Mouse (Mus musculus) limb, embryonic 11.5 days (tissue): Measurements from ENCODE around the gene Clpx. TPM values are rescaled to one million over a fixed set of nuclear protein-coding genes. Genes with fewer than 3 reads are reported as not detected.

Experiments
- ATAC-seq: fragments of 200-750 bp; cut with Nextera tagmentation; 2 replicates; pipeline ENCODE4 v1.8.0; 2017; ENCODE audit warnings: low read depth; ENCODE audit not compliant: insufficient number of reproducible peaks, low FRiP score, low TSS enrichment
- DNase-seq: peaks from one replicate; pipeline ENCODE4 v3.0.0-alpha.2; 2015; ENCODE audit warnings: low spot score
- H3K27ac ChIP-seq: fragments of 300-500 bp; sonication (generic); replicated peaks from 2 replicates; pipeline ENCODE4 v1.5.1; 2014; ENCODE audit warnings: low read depth, mild to moderate bottlenecking, low read length
- H3K27me3 ChIP-seq: fragments of 300-500 bp; sonication (generic); 2 replicates; pipeline ENCODE4 v1.6.1; 2014; ENCODE audit warnings: mild to moderate bottlenecking, low read length, mixed read lengths; ENCODE audit not compliant: control insufficient read depth, insufficient read depth
- H3K36me3 ChIP-seq: fragments of 300-500 bp; sonication (generic); 2 replicates; pipeline ENCODE4 v1.6.1; 2014; ENCODE audit warnings: mild to moderate bottlenecking, low read length, moderate library complexity, mixed read lengths; ENCODE audit not compliant: control insufficient read depth, insufficient read depth
- H3K4me1 ChIP-seq: fragments of 300-500 bp; sonication (generic); 2 replicates; pipeline ENCODE4 v1.6.1; 2014; ENCODE audit warnings: low read length, mixed read lengths; ENCODE audit not compliant: control insufficient read depth, insufficient read depth
- H3K4me2 ChIP-seq: fragments of 300-500 bp; sonication (generic); 2 replicates; pipeline ENCODE4 v1.6.1; 2014; ENCODE audit warnings: low read depth, mild to moderate bottlenecking, moderate library complexity; ENCODE audit not compliant: severe bottlenecking
- H3K4me3 ChIP-seq: fragments of 300-500 bp; sonication (generic); 2 replicates; pipeline ENCODE4 v1.5.1; 2014; ENCODE audit warnings: low read depth, low read length
- H3K9ac ChIP-seq: fragments of 300-500 bp; sonication (generic); 2 replicates; pipeline ENCODE4 v1.6.1; 2014; ENCODE audit warnings: mild to moderate bottlenecking, low read length
- H3K9me3 ChIP-seq: fragments of 300-500 bp; sonication (generic); 2 replicates; pipeline ENCODE4 v1.6.1; 2016; ENCODE audit warnings: low read length; ENCODE audit not compliant: control insufficient read depth
- WGBS: fragments of 180-500 bp; shearing (Covaris S2); extraction: QIAGEN DNeasy Blood & Tissue Kit; methylation state at CpG from one replicate; pipeline ENCODE4 v1.1.7; 2014; 5-methylcytosine and 5-hydroxymethylcytosine counted together
- polyA plus RNA-seq: library from polyadenylated mRNA; unstranded; fragments of >200 nt; fragmentation: Nextera tagmentation; extraction: Ambion mirVana; gene quantifications from 2 replicates; pipeline ENCODE4 v1.2.1, GENCODE M21; 2014

Clpx gene
- polyA plus RNA-seq, 1 experiment from 2014 or later: 59.1 TPM

DNA sequence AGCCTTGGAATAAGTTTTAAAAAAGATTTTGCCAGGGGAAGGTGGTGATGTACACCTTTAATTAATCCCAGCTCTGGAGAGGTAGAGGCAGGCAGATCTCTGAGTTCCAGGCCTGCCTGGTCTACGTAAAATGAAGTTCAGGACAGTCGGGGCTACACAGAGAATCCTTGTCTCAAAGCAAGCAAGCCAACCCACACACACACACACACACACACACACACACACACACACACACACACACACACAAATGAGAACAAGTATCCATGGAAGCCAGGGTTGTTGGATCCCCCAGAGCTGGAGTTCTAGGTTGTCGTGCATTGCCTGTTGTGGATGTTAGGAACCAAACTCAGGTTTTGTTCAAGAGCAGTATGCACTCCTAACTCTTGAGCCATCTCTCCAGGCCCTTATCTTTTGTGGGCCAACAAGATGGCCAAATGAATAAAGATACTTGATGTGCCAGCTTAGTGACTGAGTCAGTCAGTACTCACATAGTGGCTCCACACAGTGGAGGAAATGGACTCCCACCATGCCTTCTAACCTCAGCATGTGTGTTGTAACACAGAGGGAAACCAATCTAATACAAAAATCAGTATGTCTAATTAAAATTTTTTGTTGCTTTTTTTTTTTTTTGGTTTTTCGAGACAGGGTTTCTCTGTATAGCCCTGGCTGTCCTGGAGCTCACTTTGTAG, 18.8 kb downstream of the Clpx start:
- Histone ChIP-seq H3K4me1 (no peaks in the 10 kb centered on the region), H3K27ac (no peak overlapping the region), H3K9ac (no peak overlapping the region), H3K4me2 (no peak overlapping the region), H3K9me3 (no peaks in the 10 kb centered on the region), H3K36me3 (peaks cover 18% of the 10 kb centered on the region), H3K27me3 (no peaks in the 10 kb centered on the region), H3K4me3 (no peak overlapping the region)
- 95% methylated on average over 4 of the region's 4 CpGs for WGBS
- DNase-seq: peak; percentile 26
- no peak for ATAC-seq

DNA sequence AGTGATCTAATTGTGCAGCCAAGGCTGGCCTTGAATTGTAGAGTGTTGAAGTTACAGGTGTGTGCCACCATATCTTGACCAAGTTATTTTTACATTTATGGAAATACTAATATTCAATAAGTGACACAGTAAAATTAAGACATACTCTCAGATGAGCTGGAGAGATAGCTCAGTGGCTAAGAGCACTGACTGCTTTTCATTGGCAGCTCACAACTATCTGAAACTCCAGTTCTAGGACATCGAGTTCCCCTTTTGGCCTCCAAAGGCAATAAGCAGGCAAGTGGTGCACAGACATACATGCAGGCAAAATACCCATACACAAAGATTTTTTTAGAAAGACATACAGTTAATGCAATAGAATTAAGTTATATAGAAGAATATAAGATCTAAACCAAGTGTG, 19.8 kb downstream of the Clpx start:
- no peaks in the 10 kb centered on the region for H3K4me1 ChIP-seq
- no peak overlapping the region for H3K27ac ChIP-seq
- H3K4me3 ChIP-seq: no peak overlapping the region
- DNase-seq (no peak), ATAC-seq (no peak)
- H3K27me3 ChIP-seq: no peaks in the 10 kb centered on the region
- H3K9me3 ChIP-seq: no peaks in the 10 kb centered on the region
- peaks cover 11% of the 10 kb centered on the region; the same call in 1 of the 2 replicates for H3K36me3 ChIP-seq
- H3K9ac ChIP-seq: no peak overlapping the region
- H3K4me2 ChIP-seq: no peak overlapping the region
- 93% methylated on average over 1 of the region's 1 CpGs for WGBS

DNA sequence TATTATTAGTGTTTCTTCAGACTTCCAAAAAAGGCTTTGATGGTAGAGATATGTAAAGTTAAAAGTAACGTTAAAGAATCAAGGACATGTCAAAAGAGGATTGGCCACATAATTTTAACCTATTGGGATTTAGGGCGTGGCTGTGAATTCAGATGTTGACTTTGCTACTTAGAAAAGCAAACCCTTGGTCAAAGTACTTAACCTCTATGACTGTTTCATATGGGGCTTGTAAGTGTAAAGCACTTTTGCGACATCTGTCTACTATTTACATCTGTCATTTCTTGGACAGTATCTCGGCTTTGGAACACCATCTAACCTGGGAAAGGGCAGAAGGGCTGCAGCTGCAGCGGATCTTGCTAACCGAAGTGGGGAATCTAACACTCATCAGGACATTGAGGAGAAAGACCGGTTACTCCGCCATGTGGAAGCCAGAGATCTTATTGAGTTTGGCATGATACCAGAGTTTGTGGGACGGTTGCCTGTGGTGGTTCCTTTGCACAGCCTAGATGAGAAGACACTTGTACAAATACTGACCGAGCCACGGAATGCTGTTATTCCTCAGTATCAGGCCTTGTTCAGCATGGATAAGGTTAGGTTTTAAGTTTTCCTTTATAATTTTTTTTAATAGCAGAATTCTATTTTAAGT, 28.3 kb downstream of the Clpx start:
- H3K4me2 ChIP-seq: no peak overlapping the region
- 95% methylated on average over 11 of the region's 11 CpGs for WGBS
- H3K4me1 ChIP-seq: no peaks in the 10 kb centered on the region
- ATAC-seq (no peak), DNase-seq (no peak)
- H3K4me3 ChIP-seq: no peak overlapping the region
- peaks cover 6% of the 10 kb centered on the region; the same call in 1 of the 2 replicates for H3K36me3 ChIP-seq
- no peaks in the 10 kb centered on the region for H3K9me3 ChIP-seq
- no peak overlapping the region for H3K27ac ChIP-seq
- no peaks in the 10 kb centered on the region for H3K27me3 ChIP-seq
- H3K9ac ChIP-seq: no peak overlapping the region

DNA sequence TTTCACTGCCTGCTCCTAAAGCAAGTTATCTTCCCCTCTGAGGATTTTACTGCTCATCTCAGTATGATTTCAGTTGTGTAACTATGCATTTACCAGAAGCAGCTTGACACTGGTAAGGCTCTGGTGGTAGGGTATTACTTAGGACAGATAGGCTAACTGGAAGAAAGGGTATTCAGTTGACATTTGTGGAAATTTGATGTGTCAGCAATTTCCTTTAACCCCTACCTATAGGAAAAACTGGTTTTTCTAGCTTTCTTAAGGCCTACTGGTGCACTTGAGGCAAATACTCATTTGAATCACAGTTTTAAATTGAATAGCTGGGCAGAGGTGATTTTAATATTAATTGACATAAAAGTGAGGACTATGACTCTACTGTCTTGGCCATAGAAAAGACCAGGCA, 31.9 kb downstream of the Clpx start:
- no peak for DNase-seq
- H3K4me2 ChIP-seq: no peak overlapping the region
- ATAC-seq: no peak
- H3K4me3 ChIP-seq: no peak overlapping the region
- no peak overlapping the region for H3K9ac ChIP-seq
- H3K27me3 ChIP-seq: no peaks in the 10 kb centered on the region
- H3K36me3 ChIP-seq: peaks cover 6% of the 10 kb centered on the region; the same call in 1 of the 2 replicates
- H3K4me1 ChIP-seq: no peaks in the 10 kb centered on the region
- no peaks in the 10 kb centered on the region for H3K9me3 ChIP-seq
- no peak overlapping the region for H3K27ac ChIP-seq

DNA sequence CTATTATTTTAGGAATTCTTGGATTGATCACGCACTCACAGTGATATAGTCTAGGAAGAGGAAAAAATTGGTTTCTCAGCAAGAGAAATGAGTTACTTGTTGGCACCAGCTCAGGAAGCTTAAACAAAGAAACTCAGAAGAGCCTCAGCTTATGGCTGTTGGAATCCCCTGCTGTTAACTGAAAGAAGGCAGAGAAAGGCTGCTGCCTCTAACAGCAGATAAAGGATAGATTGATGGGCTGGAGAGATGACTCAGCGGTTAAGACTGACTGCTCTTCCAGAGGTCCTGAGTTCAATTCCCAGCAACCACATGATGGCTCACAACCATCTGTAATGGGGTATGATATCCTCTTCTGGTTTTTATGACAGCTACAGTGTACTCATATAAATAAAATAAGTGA, 33.3 kb downstream of the Clpx start:
- H3K4me1 ChIP-seq: no peaks in the 10 kb centered on the region
- H3K4me2 ChIP-seq: no peak overlapping the region
- peaks cover 1% of the 10 kb centered on the region; the same call in 1 of the 2 replicates for H3K36me3 ChIP-seq
- H3K4me3 ChIP-seq: no peak overlapping the region
- no peaks in the 10 kb centered on the region for H3K27me3 ChIP-seq
- no peak for ATAC-seq
- H3K27ac ChIP-seq: no peak overlapping the region
- H3K9me3 ChIP-seq: no peaks in the 10 kb centered on the region
- DNase-seq: no peak
- WGBS: 95% methylated on average over 2 of the region's 2 CpGs
- H3K9ac ChIP-seq: no peak overlapping the region

DNA sequence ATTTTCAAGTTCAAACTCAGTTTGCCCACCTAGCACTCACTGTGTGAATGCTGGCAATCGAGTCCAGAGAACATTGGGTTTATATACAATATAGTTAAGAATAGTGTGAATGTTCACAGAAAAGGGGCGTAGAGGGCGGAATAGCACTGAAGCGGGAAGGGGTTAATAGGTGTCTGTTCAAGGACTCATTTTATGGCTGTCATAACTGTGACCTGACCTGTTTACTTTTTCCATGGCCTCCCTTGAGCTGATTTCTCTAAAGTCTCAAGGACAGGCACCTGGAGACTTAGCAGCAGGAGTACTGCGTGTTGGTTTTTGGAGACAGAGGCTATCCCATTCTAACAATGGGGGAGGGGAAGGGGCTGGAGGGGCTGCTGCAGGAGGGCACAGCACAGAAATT, 39.9 kb downstream of the Clpx start:
- ATAC-seq (no peak), DNase-seq (no peak)
- 82% methylated on average over 5 of the region's 5 CpGs for WGBS
- no peaks in the 10 kb centered on the region; the same call in 1 of the 2 replicates for H3K9me3 ChIP-seq
- no peak overlapping the region for H3K4me3 ChIP-seq
- no peak overlapping the region for H3K9ac ChIP-seq
- H3K27ac ChIP-seq: no peak overlapping the region
- no peaks in the 10 kb centered on the region for H3K27me3 ChIP-seq
- H3K4me2 ChIP-seq: no peak overlapping the region
- no peaks in the 10 kb centered on the region; the same call in 1 of the 2 replicates for H3K36me3 ChIP-seq
- no peaks in the 10 kb centered on the region for H3K4me1 ChIP-seq

DNA sequence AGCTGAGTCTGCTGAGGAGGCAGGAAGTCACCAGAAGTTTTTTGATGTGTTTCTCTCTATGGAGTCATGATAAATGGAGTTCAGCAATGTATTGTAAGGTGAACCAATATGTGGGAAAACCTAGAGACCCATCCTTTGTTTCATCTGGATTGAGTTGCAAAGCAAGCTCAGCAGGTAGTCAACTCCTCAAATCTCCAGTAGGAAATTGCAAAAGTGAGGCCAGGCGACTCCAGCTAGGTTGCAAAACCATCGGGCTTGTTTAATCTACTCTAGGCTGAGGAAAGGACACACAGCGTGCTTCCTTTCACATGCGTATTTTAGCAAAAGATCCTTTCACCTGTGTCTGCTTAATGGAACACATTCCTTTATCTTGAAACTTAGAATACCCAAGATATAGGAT, 45.1 kb downstream of the Clpx start:
- no peak overlapping the region for H3K9ac ChIP-seq
- H3K36me3 ChIP-seq: no peaks in the 10 kb centered on the region
- WGBS: 85% methylated on average over 4 of the region's 4 CpGs
- H3K4me3 ChIP-seq: no peak overlapping the region
- ATAC-seq (no peak), DNase-seq (no peak)
- no peaks in the 10 kb centered on the region for H3K27me3 ChIP-seq
- no peaks in the 10 kb centered on the region for H3K4me1 ChIP-seq
- no peak overlapping the region for H3K4me2 ChIP-seq
- H3K27ac ChIP-seq: no peak overlapping the region
- H3K9me3 ChIP-seq: no peaks in the 10 kb centered on the region; the same call in 1 of the 2 replicates

DNA sequence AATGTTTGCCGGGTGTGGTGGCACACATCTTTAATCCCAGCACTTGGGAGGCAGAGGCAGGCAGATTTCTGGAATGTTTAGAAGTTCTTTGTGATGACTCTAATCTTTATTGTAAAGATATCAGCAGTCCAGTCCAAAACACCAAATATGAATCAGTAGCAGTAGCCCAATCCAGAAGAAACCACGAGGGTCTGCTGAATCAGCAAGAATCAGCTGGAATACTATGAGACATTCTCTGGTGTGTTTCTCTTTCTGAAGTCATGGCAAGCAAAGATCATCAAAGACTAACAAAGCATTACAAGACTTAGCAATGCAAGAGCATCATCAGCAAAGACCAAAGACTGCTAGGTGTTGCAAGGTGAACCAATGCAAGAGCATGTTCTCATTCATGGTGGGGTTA, 46.4 kb downstream of the Clpx start:
- H3K27me3 ChIP-seq: no peaks in the 10 kb centered on the region
- H3K4me3 ChIP-seq: no peak overlapping the region
- H3K4me2 ChIP-seq: no peak overlapping the region
- no peaks in the 10 kb centered on the region for H3K36me3 ChIP-seq
- no peak overlapping the region for H3K9ac ChIP-seq
- H3K4me1 ChIP-seq: no peaks in the 10 kb centered on the region
- ATAC-seq (no peak), DNase-seq (no peak)
- H3K27ac ChIP-seq: no peak overlapping the region
- H3K9me3 ChIP-seq: no peaks in the 10 kb centered on the region; the same call in 1 of the 2 replicates
- WGBS: 93% methylated on average over 2 of the region's 2 CpGs
